Mouse (Mus musculus) stomach, embryonic 14.5 days (tissue): ENCODE data around the gene Ctps. TPM values are rescaled to one million over a fixed set of nuclear protein-coding genes. Genes with fewer than 3 reads are reported as not detected.
A peak's percentile ranks its signal among the peaks of the same experiment; 100 is the strongest.

ENCODE experiments used
- ATAC-seq: fragments of 200-750 bp; cut with Nextera tagmentation; 2 replicates; pipeline ENCODE4 v1.8.0; 2017; ENCODE audit warnings: low read depth, moderate TSS enrichment; ENCODE audit not compliant: insufficient number of reproducible peaks, insufficient read depth, low FRiP score
- H3K27ac ChIP-seq: fragments of 300-500 bp; sonication (generic); 2 replicates; pipeline ENCODE4 v1.5.1; 2014; ENCODE audit warnings: mild to moderate bottlenecking, low read length, moderate library complexity, mixed read lengths
- H3K27me3 ChIP-seq: fragments of 300-500 bp; sonication (generic); 2 replicates; pipeline ENCODE4 v1.6.1; 2014; ENCODE audit warnings: low read length, control low read depth, mixed read lengths; ENCODE audit not compliant: control insufficient read depth, insufficient read depth
- H3K36me3 ChIP-seq: fragments of 300-500 bp; sonication (generic); 2 replicates; pipeline ENCODE4 v1.6.1; 2014; ENCODE audit warnings: mild to moderate bottlenecking, control low read depth, low read length, moderate library complexity, mixed read lengths; ENCODE audit not compliant: control insufficient read depth, insufficient read depth
- H3K4me1 ChIP-seq: fragments of 300-500 bp; sonication (generic); 2 replicates; pipeline ENCODE4 v1.6.1; 2014; ENCODE audit warnings: low read length, control low read depth, mixed read lengths; ENCODE audit not compliant: control insufficient read depth, insufficient read depth
- H3K4me2 ChIP-seq: fragments of 300-500 bp; sonication (generic); replicated peaks from 2 replicates; pipeline ENCODE4 v1.6.1; 2014; ENCODE audit warnings: low read depth, low read length, control low read depth
- H3K4me3 ChIP-seq: fragments of 300-500 bp; sonication (generic); 2 replicates; pipeline ENCODE4 v1.5.1; 2014; ENCODE audit warnings: low read depth, low read length, control low read depth
- H3K9ac ChIP-seq: fragments of 300-500 bp; sonication (generic); replicated peaks from 2 replicates; pipeline ENCODE4 v1.6.1; 2014; ENCODE audit warnings: low read depth, mild to moderate bottlenecking, control low read depth, low read length, moderate library complexity, mixed read lengths
- H3K9me3 ChIP-seq: fragments of 300-500 bp; sonication (generic); 2 replicates; pipeline ENCODE4 v1.6.1; 2016; ENCODE audit warnings: low read depth, low read length, control low read depth; ENCODE audit not compliant: control insufficient read depth
- WGBS: fragments of 180-500 bp; shearing (Covaris S2); extraction: QIAGEN DNeasy Blood & Tissue Kit; methylation state at CpG from one replicate; pipeline ENCODE4 v1.1.7; 2014; 5-methylcytosine and 5-hydroxymethylcytosine counted together
- polyA plus RNA-seq: library from polyadenylated mRNA; unstranded; fragments of >200 nt; fragmentation: Nextera tagmentation; extraction: Ambion mirVana; gene quantifications from 2 replicates; pipeline ENCODE4 v1.2.1, GENCODE M21; 2014

The Ctps gene
- polyA plus RNA-seq, 1 experiment from 2014 or later = 79.7 TPM

GRCm38 (mm10) chr4:120517335-120517734, 52.7 kb downstream of the Ctps start:
- whole genome bisulfite sequencing = 79% methylated on average over 4 of the region's 4 CpGs
- no peaks in the 10 kb centered on the region for H3K9me3 ChIP-seq
- no peak overlapping the region; the same call in 1 of the 2 replicates for H3K4me2 ChIP-seq
- H3K27me3 ChIP-seq = no peaks in the 10 kb centered on the region
- peak overlapping the region; percentile 82 for H3K27ac ChIP-seq
- peaks cover 41% of the 10 kb centered on the region for H3K36me3 ChIP-seq
- no peak overlapping the region for H3K4me3 ChIP-seq
- no peak overlapping the region for H3K9ac ChIP-seq
- no peaks in the 10 kb centered on the region for H3K4me1 ChIP-seq
- no peak for ATAC-seq

- Histone ChIP-seq H3K4me3 (no peak overlapping the region), H3K4me2 (no peak overlapping the region; the same call in 1 of the 2 replicates), H3K9ac (no peak overlapping the region), H3K36me3 (peaks cover 38% of the 10 kb centered on the region), H3K4me1 (no peaks in the 10 kb centered on the region), H3K27ac (peak overlapping the region; percentile 82), H3K9me3 (no peaks in the 10 kb centered on the region), H3K27me3 (no peaks in the 10 kb centered on the region)
- WGBS = 79% methylated on average over 7 of the region's 7 CpGs
- ATAC-seq = peak; percentile 43; the same call in 1 of the 2 replicates
These were observed 53.2 kb downstream of the Ctps start for GRCm38 (mm10) chr4:120516907-120517306.

- no peaks in the 10 kb centered on the region for H3K9me3 ChIP-seq
- peak; percentile 96 for ATAC-seq
- no peak overlapping the region for H3K4me3 ChIP-seq
- peaks cover 38% of the 10 kb centered on the region for H3K36me3 ChIP-seq
- H3K4me1 ChIP-seq = no peaks in the 10 kb centered on the region
- H3K9ac ChIP-seq = no peak overlapping the region
- H3K27ac ChIP-seq = peak overlapping the region; percentile 82
- no peaks in the 10 kb centered on the region for H3K27me3 ChIP-seq
- WGBS = 77% methylated on average over 7 of the region's 7 CpGs
- no peak overlapping the region; the same call in 1 of the 2 replicates for H3K4me2 ChIP-seq
These were observed 53.6 kb downstream of the Ctps start for GRCm38 (mm10) chr4:120516491-120516890.

GRCm38 (mm10) chr4:120514366-120514765, 55.7 kb downstream of the Ctps start:
- H3K4me1 ChIP-seq = no peaks in the 10 kb centered on the region
- no peaks in the 10 kb centered on the region for H3K9me3 ChIP-seq
- H3K4me3 ChIP-seq = no peak overlapping the region
- WGBS = 96% methylated on average over 2 of the region's 2 CpGs
- no peaks in the 10 kb centered on the region for H3K27me3 ChIP-seq
- H3K27ac ChIP-seq = no peak overlapping the region
- H3K36me3 ChIP-seq = peaks cover 38% of the 10 kb centered on the region
- no peak for ATAC-seq
- H3K9ac ChIP-seq = no peak overlapping the region
- no peak overlapping the region for H3K4me2 ChIP-seq

GRCm38 (mm10) chr4:120511203-120511602, 58.9 kb downstream of the Ctps start:
- no peak overlapping the region for H3K4me2 ChIP-seq
- WGBS = 91% methylated on average over 4 of the region's 4 CpGs

GRCm38 (mm10) chr4:120506955-120507354, 63.1 kb downstream of the Ctps start:
- H3K27ac ChIP-seq = no peak overlapping the region
- H3K27me3 ChIP-seq = no peaks in the 10 kb centered on the region
- ATAC-seq = no peak
- no peaks in the 10 kb centered on the region for H3K4me1 ChIP-seq
- no peaks in the 10 kb centered on the region for H3K9me3 ChIP-seq
- no peak overlapping the region for H3K4me2 ChIP-seq
- no peak overlapping the region for H3K4me3 ChIP-seq
- WGBS = 90% methylated on average over 1 of the region's 1 CpGs
- peaks cover 43% of the 10 kb centered on the region for H3K36me3 ChIP-seq
- no peak overlapping the region for H3K9ac ChIP-seq

More at GRCm38 (mm10) chr4:120511203-120511602, 58.9 kb downstream of the Ctps start:
- Histone ChIP-seq H3K27me3 (no peaks in the 10 kb centered on the region), H3K9me3 (no peaks in the 10 kb centered on the region), H3K27ac (no peak overlapping the region), H3K4me1 (no peaks in the 10 kb centered on the region), H3K9ac (no peak overlapping the region), H3K36me3 (peaks cover 41% of the 10 kb centered on the region), H3K4me3 (no peak overlapping the region)
- ATAC-seq = no peak

Other genes with a start within 250 kb of the Ctps start
- gene Scmh1, start 165.0 kb downstream of the Ctps start, polyA plus RNA-seq = 49.9 and 55.2 TPM in 2 replicates
- 0.14 TPM in 1 of 2 replicates, not detected in the other for gene Slfnl1, start 38.0 kb downstream of the Ctps start, polyA plus RNA-seq
- not detected in 2 replicates for gene Gm8439, start 18.5 kb upstream of the Ctps start, polyA plus RNA-seq
- gene Cited4, start 96.3 kb upstream of the Ctps start, polyA plus RNA-seq = 1.4 and 1.9 TPM in 2 replicates
- 2.1 and 2.5 TPM in 2 replicates for gene Kcnq4, start 178.3 kb upstream of the Ctps start, polyA plus RNA-seq